Mouse (Mus musculus) megakaryocyte, embryonic 14.5 days (primary cell): ENCODE results near the gene Gpld1. TPM values are rescaled to one million over a fixed set of nuclear protein-coding genes. Genes with fewer than 3 reads are reported as not detected.
A peak's percentile ranks its signal among the peaks of the same experiment; 100 is the strongest.

Experiments
- H3K27me3 ChIP-seq: replicated peaks from 2 replicates; pipeline ENCODE3; 2012; ENCODE audit warnings: inconsistent platforms
- H3K36me3 ChIP-seq: replicated peaks from 2 replicates; pipeline ENCODE3; 2012; ENCODE audit warnings: low read length, inconsistent platforms, mixed read lengths
- H3K4me1 ChIP-seq: 2 replicates; pipeline ENCODE4 v1.6.1; 2012; ENCODE audit warnings: inconsistent platforms
- H3K4me3 ChIP-seq: replicated peaks from 2 replicates; pipeline ENCODE3; 2012; ENCODE audit warnings: moderate library complexity, mild to moderate bottlenecking, inconsistent platforms
- H3K9me3 ChIP-seq: 2 replicates; pipeline ENCODE4 v1.6.1; 2012; ENCODE audit warnings: inconsistent platforms
- FLI1 ChIP-seq: IDR thresholded peaks from 2 replicates; pipeline ENCODE4 v1.6.1; 2012; ENCODE audit warnings: low read length, inconsistent platforms, mixed read lengths
- GATA1 ChIP-seq: IDR thresholded peaks from 3 replicates; pipeline ENCODE4 v1.6.1; 2012; ENCODE audit warnings: mixed read lengths, low read length, inconsistent platforms, borderline replicate concordance
- polyA plus RNA-seq: library from polyadenylated mRNA; stranded (reverse); fragments of >175 nt; gene quantifications from 2 replicates; pipeline ENCODE4 v1.2.3, GENCODE M21; 2012; ENCODE audit warnings: low replicate concordance; ENCODE audit not compliant: insufficient read depth

The Gpld1 gene
- polyA plus RNA-seq, 1 experiment = not detected

- TF ChIP-seq GATA1 (no peak), FLI1 (no peak)
- H3K36me3 ChIP-seq = peaks cover 83% of the 10 kb centered on the region
- no peak overlapping the region for H3K4me3 ChIP-seq
- H3K27me3 ChIP-seq = no peaks in the 10 kb centered on the region
- no peaks in the 10 kb centered on the region for H3K4me1 ChIP-seq
- H3K9me3 ChIP-seq = no peaks in the 10 kb centered on the region
Measured at GRCm38 (mm10) chr13:25002965-25003364, 60.0 kb downstream of the Gpld1 start.

GRCm38 (mm10) chr13:25007115-25007514 lies 64.2 kb downstream of the Gpld1 start:
- Histone ChIP-seq H3K27me3 (no peaks in the 10 kb centered on the region), H3K36me3 (peaks cover 43% of the 10 kb centered on the region), H3K4me3 (no peak overlapping the region), H3K4me1 (no peaks in the 10 kb centered on the region), H3K9me3 (no peaks in the 10 kb centered on the region)
- TF ChIP-seq GATA1 = no peak
- TF ChIP-seq FLI1 = no peak

GRCm38 (mm10) chr13:25018316-25018715 lies 75.4 kb downstream of the Gpld1 start:
- peaks cover 53% of the 10 kb centered on the region for H3K4me1 ChIP-seq

DNA sequence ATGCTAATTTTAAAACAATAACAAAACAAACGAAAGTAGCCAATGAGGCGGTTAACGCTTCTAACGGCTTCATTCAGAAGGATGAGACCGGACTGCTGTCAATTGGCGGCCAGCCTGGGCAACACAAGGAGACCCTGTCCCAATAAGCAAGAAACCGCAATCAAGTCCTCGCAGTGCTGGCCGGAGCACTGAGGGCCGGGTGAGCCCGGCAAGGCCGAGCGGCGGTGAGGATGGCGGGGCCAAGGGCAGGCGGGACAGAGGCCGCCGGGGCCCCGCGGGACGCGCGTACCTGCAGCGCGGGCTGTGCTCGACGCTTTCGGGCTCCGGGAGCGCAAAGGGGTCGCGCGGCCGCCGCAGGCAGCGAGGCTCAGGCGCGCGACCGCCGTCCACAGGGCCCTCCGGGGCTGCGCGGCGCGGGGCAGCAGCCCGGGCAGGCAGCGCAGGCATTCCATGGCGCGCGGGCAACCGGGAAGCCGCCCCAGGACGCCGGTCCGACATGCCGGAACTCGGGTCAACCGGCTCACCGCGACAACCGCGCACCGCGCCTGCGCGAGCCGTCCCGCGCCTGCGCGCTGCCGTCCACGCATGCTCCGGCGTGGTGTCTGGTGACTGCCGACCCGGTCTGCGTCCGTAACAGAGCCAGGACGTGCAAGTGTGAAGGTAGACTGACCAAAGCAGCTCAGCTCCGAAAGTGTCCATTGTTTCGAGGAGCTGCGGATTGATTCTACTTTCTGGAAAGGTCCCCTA lies 77.0 kb downstream of the Gpld1 start, which contains the start of gene Mrs2:
Mrs2 (minus strand) TSS at position 587 of the 747 bp plus-strand sequence.
- Histone ChIP-seq H3K4me3 (peak within 1 kb of the TSS; percentile 93), H3K27me3 (no peaks in the 10 kb centered on the region), H3K9me3 (no peaks in the 10 kb centered on the region), H3K36me3 (peaks cover 21% of the 10 kb centered on the region), H3K4me1 (peaks cover 55% of the 10 kb centered on the region)
- TF ChIP-seq GATA1 (no peak), FLI1 (no peak)

More at GRCm38 (mm10) chr13:25018316-25018715, 75.4 kb downstream of the Gpld1 start:
- TF ChIP-seq GATA1 (no peak), FLI1 (no peak)
- no peaks in the 10 kb centered on the region for H3K9me3 ChIP-seq
- peak overlapping the region; percentile 20 for H3K4me3 ChIP-seq
- no peaks in the 10 kb centered on the region for H3K27me3 ChIP-seq
- peaks cover 21% of the 10 kb centered on the region for H3K36me3 ChIP-seq

DNA sequence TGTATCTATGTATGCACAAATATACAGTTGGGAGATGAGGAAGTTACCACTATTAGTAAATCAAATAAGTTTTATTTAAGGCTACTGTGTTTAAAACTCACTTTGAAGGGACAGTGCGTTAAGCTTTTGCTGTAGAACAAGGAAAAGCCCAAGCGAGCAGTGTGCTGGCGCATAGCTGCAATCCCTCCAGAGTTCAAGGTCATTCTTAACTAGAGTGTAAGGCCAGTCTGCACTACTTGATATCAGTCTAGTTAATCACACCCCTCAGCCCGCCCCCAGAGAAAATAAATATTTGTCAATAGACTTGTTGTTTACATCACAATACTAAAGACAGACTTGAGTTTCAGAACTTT lies 77.6 kb downstream of the Gpld1 start:
- no peaks in the 10 kb centered on the region for H3K27me3 ChIP-seq
- TF ChIP-seq GATA1 (no peak), FLI1 (no peak)
- H3K36me3 ChIP-seq = peaks cover 21% of the 10 kb centered on the region
- H3K4me3 ChIP-seq = peak overlapping the region; percentile 93
- no peaks in the 10 kb centered on the region for H3K9me3 ChIP-seq
- H3K4me1 ChIP-seq = peaks cover 55% of the 10 kb centered on the region

GRCm38 (mm10) chr13:25022386-25022785 lies 79.4 kb downstream of the Gpld1 start:
- Histone ChIP-seq H3K4me3 (no peak overlapping the region), H3K27me3 (peaks cover 3% of the 10 kb centered on the region), H3K4me1 (peaks cover 39% of the 10 kb centered on the region), H3K9me3 (no peaks in the 10 kb centered on the region), H3K36me3 (peaks cover 11% of the 10 kb centered on the region)
- TF ChIP-seq GATA1 (no peak), FLI1 (no peak)

- peaks cover 3% of the 10 kb centered on the region for H3K27me3 ChIP-seq
- TF ChIP-seq GATA1 (no peak), FLI1 (no peak)
- peaks cover 3% of the 10 kb centered on the region for H3K36me3 ChIP-seq
- H3K9me3 ChIP-seq = no peaks in the 10 kb centered on the region
- no peak overlapping the region for H3K4me3 ChIP-seq
- peaks cover 35% of the 10 kb centered on the region for H3K4me1 ChIP-seq
Measured at GRCm38 (mm10) chr13:25023129-25023528, 80.2 kb downstream of the Gpld1 start.

GRCm38 (mm10) chr13:25024655-25025054 lies 81.7 kb downstream of the Gpld1 start:
- Histone ChIP-seq H3K4me1 (peaks cover 22% of the 10 kb centered on the region), H3K36me3 (no peaks in the 10 kb centered on the region), H3K4me3 (no peak overlapping the region), H3K9me3 (no peaks in the 10 kb centered on the region), H3K27me3 (peaks cover 3% of the 10 kb centered on the region)
- TF ChIP-seq FLI1 (no peak), GATA1 (no peak)

GRCm38 (mm10) chr13:25026409-25027113 lies 83.6 kb downstream of the Gpld1 start:
- H3K36me3 ChIP-seq = no peaks in the 10 kb centered on the region
- peaks cover 3% of the 10 kb centered on the region for H3K27me3 ChIP-seq
- no peak overlapping the region for H3K4me3 ChIP-seq
- H3K9me3 ChIP-seq = no peaks in the 10 kb centered on the region
- TF ChIP-seq GATA1 (no peak), FLI1 (no peak)
- H3K4me1 ChIP-seq = peaks cover 14% of the 10 kb centered on the region

DNA sequence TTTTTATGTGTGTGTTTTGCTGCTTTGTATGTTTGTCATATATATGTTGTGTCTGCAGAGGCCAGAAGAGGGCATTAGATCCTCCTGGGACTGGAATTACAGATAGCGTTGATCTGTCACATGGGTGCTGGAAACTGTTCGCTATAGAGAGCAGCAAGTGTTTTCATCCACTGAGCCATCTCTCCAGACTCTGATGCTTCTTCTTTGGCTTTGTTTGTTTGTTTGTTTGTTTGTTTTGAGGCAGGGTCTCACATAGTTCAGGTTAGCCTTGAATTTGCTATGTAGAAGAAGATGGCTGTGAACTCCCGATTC lies 84.1 kb downstream of the Gpld1 start:
- no peaks in the 10 kb centered on the region for H3K9me3 ChIP-seq
- peaks cover 14% of the 10 kb centered on the region for H3K4me1 ChIP-seq
- no peak overlapping the region for H3K4me3 ChIP-seq
- no peaks in the 10 kb centered on the region for H3K36me3 ChIP-seq
- TF ChIP-seq GATA1 (no peak), FLI1 (no peak)
- peaks cover 3% of the 10 kb centered on the region for H3K27me3 ChIP-seq

DNA sequence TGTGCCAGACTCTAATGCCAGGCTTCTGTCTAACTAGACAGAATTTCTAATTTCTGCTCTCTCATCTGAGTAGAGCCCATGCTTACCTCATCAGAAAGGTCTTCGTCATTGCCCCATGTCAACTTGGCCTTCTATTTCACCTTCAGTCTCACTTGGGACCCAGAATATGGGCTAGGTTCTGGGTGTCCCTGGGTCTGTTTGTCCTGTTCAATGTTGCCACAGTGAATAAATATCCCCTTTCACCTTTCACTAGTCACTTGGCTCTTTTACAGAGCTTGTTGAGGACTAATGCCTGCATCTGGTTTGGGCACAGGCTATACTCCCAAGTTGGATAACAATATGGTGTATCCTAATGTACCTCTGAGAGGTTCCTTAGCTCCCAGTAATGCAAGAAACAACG lies 96.5 kb downstream of the Gpld1 start:
- TF ChIP-seq FLI1 (no peak), GATA1 (no peak)
- no peaks in the 10 kb centered on the region for H3K4me1 ChIP-seq
- H3K27me3 ChIP-seq = peaks cover 7% of the 10 kb centered on the region

More for the DNA sequence above, 96.5 kb downstream of the Gpld1 start:
- H3K9me3 ChIP-seq = no peaks in the 10 kb centered on the region
- H3K4me3 ChIP-seq = no peak overlapping the region
- no peaks in the 10 kb centered on the region for H3K36me3 ChIP-seq

Other genes with a start within 250 kb of the Gpld1 start
- not detected in 2 replicates for gene Armh2, start 201.9 kb upstream of the Gpld1 start, polyA plus RNA-seq
- gene Gmnn, start 181.2 kb upstream of the Gpld1 start, polyA plus RNA-seq = 6.3 TPM in 1 of 2 replicates, not detected in the other
- 32.0 and 48.1 TPM in 2 replicates for gene BC005537, start 141.5 kb upstream of the Gpld1 start, polyA plus RNA-seq
- 19.1 and 40.5 TPM in 2 replicates for gene Acot13, start 111.6 kb upstream of the Gpld1 start, polyA plus RNA-seq
- gene Tdp2, start 111.5 kb upstream of the Gpld1 start, polyA plus RNA-seq = 5.8 and 20.5 TPM in 2 replicates
- not detected in 2 replicates for gene D130043K22Rik, start 98.0 kb upstream of the Gpld1 start, polyA plus RNA-seq
- gene Aldh5a1, start 5.5 kb upstream of the Gpld1 start, polyA plus RNA-seq = 0.15 TPM in 1 of 2 replicates, not detected in the other
- 1.9 and 2.0 TPM in 2 replicates for gene Mrs2, start 77.2 kb downstream of the Gpld1 start, polyA plus RNA-seq
- not detected in 2 replicates for gene Dcdc2a, start 112.9 kb downstream of the Gpld1 start, polyA plus RNA-seq